Mouse (Mus musculus) G1E (cell line): ENCODE measurements at regions not wholly inside any gene's neighbourhood (a gene's known extent, or its start where the extent isn't known, plus 50 kb on each side); places are given as distances from the start of the nearest gene placed in this dataset.

Experiments used
- CTCF ChIP-seq: IDR thresholded peaks from 2 replicates; pipeline ENCODE4 v1.5.1; 2012; ENCODE audit warnings: low read depth, low read length, inconsistent platforms, mixed read lengths
- GATA1 ChIP-seq: IDR thresholded peaks from 2 replicates; pipeline ENCODE4 v1.6.1; 2012; ENCODE audit warnings: borderline replicate concordance, low read length, inconsistent platforms, mixed read lengths
- TAL1 ChIP-seq: conservative IDR thresholded peaks from 2 replicates; pipeline ENCODE4 v1.6.1; 2012; ENCODE audit warnings: low read depth, low read length, inconsistent platforms, mixed read lengths

GRCm38 (mm10) chr15:72217731-72218130 is 1616.6 kb upstream of the Gm6569 start:
- TF ChIP-seq CTCF: no peak
- no peak for TF ChIP-seq TAL1
- no peak for TF ChIP-seq GATA1
